Comparison of ENCODE assay signal across 10 mouse cellular contexts in genomic region chr17:40904721-40905154, GRCm38 (mm10). TPM values are rescaled to one million over a fixed set of nuclear protein-coding genes. Genes with fewer than 3 reads are reported as not detected.
DNase-seq lines count a peak whose midpoint lies in the region; ATAC-seq and TF ChIP-seq lines count a peak whose summit lies in the region.
"Had no signal": no experiment of that assay in that cellular context is flagged by ENCODE, and none has a peak within 500 bp of the region (broad histone marks: within the 10 kb centered on the region; RNA-seq: fewer than 3 reads in every experiment).

No protein-coding gene starts in this region.

- peak overlapping the region; percentile 78 for H3K4me2 ChIP-seq in heart, embryonic 12.5 days
- H3K4me2 ChIP-seq in forebrain, embryonic 13.5 days: peak overlapping the region; percentile 39
- H3K4me2 ChIP-seq in liver, embryonic 12.5 days: peak overlapping the region; percentile 38

- no peaks in the 10 kb centered on the region for H3K27me3 ChIP-seq in heart, embryonic 12.5 days (replicated peaks)
- no peaks in the 10 kb centered on the region for H3K27me3 ChIP-seq in forebrain, embryonic 13.5 days
- no peaks in the 10 kb centered on the region for H3K27me3 ChIP-seq in liver, embryonic 12.5 days (replicated peaks)

- TF ChIP-seq CTCF in left cerebral cortex, adult 2 months (IDR thresholded peaks at IDR 0.05): no peak

- H3K36me3 ChIP-seq in heart, embryonic 12.5 days: no peaks in the 10 kb centered on the region
- no peaks in the 10 kb centered on the region for H3K36me3 ChIP-seq in forebrain, embryonic 13.5 days (ENCODE audit: poor library complexity, severe bottlenecking)
- no peaks in the 10 kb centered on the region for H3K36me3 ChIP-seq in liver, embryonic 12.5 days
- H3K36me3 ChIP-seq: G1E had no signal

- H3K27ac ChIP-seq in heart, embryonic 12.5 days (ENCODE audit: poor library complexity, severe bottlenecking): no peak overlapping the region
- peak overlapping the region; percentile 69 for H3K27ac ChIP-seq in brown adipose tissue, adult 24 weeks (replicated peaks; ENCODE audit: low read depth, low read length)
- H3K27ac ChIP-seq in forebrain, embryonic 13.5 days: no peak overlapping the region
- no peak overlapping the region for H3K27ac ChIP-seq in liver, embryonic 12.5 days
- H3K27ac ChIP-seq in left cerebral cortex, adult 2 months: no peak overlapping the region

- intact Hi-C loops in left cerebral cortex, adult 2 months (cut with DNase I): no loop called here
- intact Hi-C loops in gastrocnemius, postnatal 14 days (cut with DNase I; ENCODE audit: low total_unique reads): no loop called here

- H3K4me3 ChIP-seq in heart, embryonic 12.5 days: peak overlapping the region; percentile 35
- H3K4me3 ChIP-seq in brown adipose tissue, adult 24 weeks (ENCODE audit: insufficient read depth, low read depth, low read length): peak overlapping the region; percentile 42
- H3K4me3 ChIP-seq in forebrain, embryonic 13.5 days: no peak overlapping the region
- no peak overlapping the region; the same call in 1 of the 2 replicates for H3K4me3 ChIP-seq in liver, embryonic 12.5 days
- no peak overlapping the region for H3K4me3 ChIP-seq in left cerebral cortex, adult 2 months

- H3K9me3 ChIP-seq in heart, embryonic 12.5 days (replicated peaks): no peaks in the 10 kb centered on the region
- no peaks in the 10 kb centered on the region for H3K9me3 ChIP-seq in forebrain, embryonic 13.5 days (replicated peaks)
- no peaks in the 10 kb centered on the region for H3K9me3 ChIP-seq in liver, embryonic 12.5 days (replicated peaks)
- H3K9me3 ChIP-seq: G1E had no signal

- H3K4me1 ChIP-seq in heart, embryonic 12.5 days (replicated peaks): peaks cover 11% of the 10 kb centered on the region
- H3K4me1 ChIP-seq in brown adipose tissue, adult 24 weeks (ENCODE audit: control insufficient read depth, insufficient read depth, insufficient read length, low read length): peaks cover 2% of the 10 kb centered on the region; the same call in 1 of the 2 replicates
- no peaks in the 10 kb centered on the region for H3K4me1 ChIP-seq in forebrain, embryonic 13.5 days
- H3K4me1 ChIP-seq in liver, embryonic 12.5 days: peaks cover 16% of the 10 kb centered on the region

- H3K9ac ChIP-seq in heart, embryonic 12.5 days: peak overlapping the region; percentile 25; the same call in 1 of the 2 replicates
- no peak overlapping the region for H3K9ac ChIP-seq in forebrain, embryonic 13.5 days
- H3K9ac ChIP-seq in liver, embryonic 12.5 days: no peak overlapping the region

- no peak for ATAC-seq in heart, embryonic 12.5 days (ENCODE audit: insufficient number of reproducible peaks, low FRiP score)
- no peak for ATAC-seq in forebrain, embryonic 13.5 days
- no peak for ATAC-seq in liver, embryonic 12.5 days

- no peak for DNase-seq in heart, adult 9 months (ENCODE audit: low spot score in 2 of 2)
- no peak for DNase-seq in left cerebral cortex, adult 2 months (ENCODE audit: extremely low spot score in 1 of 2, low spot score in 2 of 2)
- DNase-seq in spleen, adult 18-20 months: no peak
- DNase-seq in gastrocnemius, postnatal 14 days: no peak

- 5% methylated on average over 14 of the region's 14 CpGs for whole genome bisulfite sequencing in heart, embryonic 12.5 days
- WGBS in forebrain, embryonic 13.5 days: 9% methylated on average over 13 of the region's 14 CpGs
- WGBS in liver, embryonic 12.5 days (ENCODE audit: insufficient replicate concordance): 8% methylated on average over 14 of the region's 14 CpGs

RNA-seq across cellular contexts. Expression of gene Glyatl3, which starts 9.4 kb away (rescaled TPM):
- polyA plus RNA-seq in heart, embryonic 12.5 days (2016; fragmentation: Nextera tagmentation; extraction: Ambion mirVana): not detected in 2 replicates
- not detected in 2 replicates for polyA plus RNA-seq in brown adipose tissue, adult 24 weeks (2012; ENCODE audit: insufficient read depth, insufficient read length, missing spikeins)
- polyA plus RNA-seq in forebrain, embryonic 13.5 days (2015; fragmentation: Nextera tagmentation; extraction: Ambion mirVana): not detected in 2 replicates
- not detected in 2 replicates for polyA plus RNA-seq in liver, embryonic 12.5 days (2016; fragmentation: Nextera tagmentation; extraction: Ambion mirVana)
- total RNA-seq in left cerebral cortex, adult 2 months (2021): not detected
- total RNA-seq in gastrocnemius, postnatal 14 days (2021): not detected
- total RNA-seq: G1E; heart, postnatal 10 days had no signal
- polyA plus RNA-seq: G1E had no signal

RNA-seq across cellular contexts. Expression of gene 9130008F23Rik, which starts 24.4 kb away (rescaled TPM):
- polyA plus RNA-seq in heart, embryonic 12.5 days (2016; fragmentation: Nextera tagmentation; extraction: Ambion mirVana): 3.4 and 4.5 TPM in 2 replicates
- 0.48 and 0.58 TPM in 2 replicates for polyA plus RNA-seq in brown adipose tissue, adult 24 weeks (2012; ENCODE audit: insufficient read depth, insufficient read length, missing spikeins)
- 0.37 and 0.81 TPM in 2 replicates for polyA plus RNA-seq in forebrain, embryonic 13.5 days (2015; fragmentation: Nextera tagmentation; extraction: Ambion mirVana)
- polyA plus RNA-seq in liver, embryonic 12.5 days (2016; fragmentation: Nextera tagmentation; extraction: Ambion mirVana): 0.71 and 0.75 TPM in 2 replicates
- total RNA-seq in left cerebral cortex, adult 2 months (2021): under 1 TPM in 1 of 2 experiments, not detected in 1; 0.16 TPM
- under 1 TPM; 0.08 to 0.31 TPM for total RNA-seq in gastrocnemius, postnatal 14 days (2021)

RNA-seq across cellular contexts. Expression of gene Mut, which starts 29.7 kb away (rescaled TPM):
- polyA plus RNA-seq in heart, embryonic 12.5 days (2016; fragmentation: Nextera tagmentation; extraction: Ambion mirVana): 40.4 and 43.6 TPM in 2 replicates
- polyA plus RNA-seq in brown adipose tissue, adult 24 weeks (2012; ENCODE audit: insufficient read depth, insufficient read length, missing spikeins): 160 and 162 TPM in 2 replicates
- polyA plus RNA-seq in forebrain, embryonic 13.5 days (2015; fragmentation: Nextera tagmentation; extraction: Ambion mirVana): 19.1 and 23.3 TPM in 2 replicates
- 29.4 TPM in 2 replicates for polyA plus RNA-seq in liver, embryonic 12.5 days (2016; fragmentation: Nextera tagmentation; extraction: Ambion mirVana)
- total RNA-seq in left cerebral cortex, adult 2 months (2021): 10 to 100 TPM; 36.8 to 37.4 TPM
- total RNA-seq in gastrocnemius, postnatal 14 days (2021): 10 to 100 TPM; 51.1 to 54.8 TPM

RNA-seq across cellular contexts. Expression of gene Cenpq, which starts 30.1 kb away (rescaled TPM):
- 17.0 and 20.2 TPM in 2 replicates for polyA plus RNA-seq in heart, embryonic 12.5 days (2016; fragmentation: Nextera tagmentation; extraction: Ambion mirVana)
- 2.7 and 3.5 TPM in 2 replicates for polyA plus RNA-seq in brown adipose tissue, adult 24 weeks (2012; ENCODE audit: insufficient read depth, insufficient read length, missing spikeins)
- polyA plus RNA-seq in forebrain, embryonic 13.5 days (2015; fragmentation: Nextera tagmentation; extraction: Ambion mirVana): 29.5 and 29.6 TPM in 2 replicates
- 27.5 and 29.1 TPM in 2 replicates for polyA plus RNA-seq in liver, embryonic 12.5 days (2016; fragmentation: Nextera tagmentation; extraction: Ambion mirVana)
- total RNA-seq in left cerebral cortex, adult 2 months (2021): 1 to 10 TPM; 3.3 to 4.1 TPM
- 1 to 10 TPM; 4.5 to 4.7 TPM for total RNA-seq in gastrocnemius, postnatal 14 days (2021)

Comparison
In these comparisons a context has a peak if more than half of its experiments do, and no peak if none do; other contexts are left out.
1. H3K4me3 ChIP-seq: peak in heart, embryonic 12.5 days (single experiment) and brown adipose tissue, adult 24 weeks (single experiment); none in forebrain, embryonic 13.5 days (single experiment), liver, embryonic 12.5 days (single experiment) and left cerebral cortex, adult 2 months (single experiment).
2. Peak in every context shown above with its lines, with median percentiles within 50 percentile points of each other: H3K4me2 ChIP-seq.